Mouse (Mus musculus) midbrain, embryonic 14.5 days (tissue): Measurements from ENCODE around the gene Nup133. TPM values are rescaled to one million over a fixed set of nuclear protein-coding genes. Genes with fewer than 3 reads are reported as not detected.

ENCODE experiments used
- ATAC-seq: fragments of 200-750 bp; cut with Nextera tagmentation; 2 replicates; pipeline ENCODE4 v1.8.0; 2017; ENCODE audit warnings: moderate number of reproducible peaks, moderate library complexity; ENCODE audit not compliant: low FRiP score, low TSS enrichment
- DNase-seq: peaks from one replicate; pipeline ENCODE4 v3.0.0-alpha.2; 2015
- H3K27ac ChIP-seq: fragments of 300-500 bp; sonication (generic); replicated peaks from 2 replicates; pipeline ENCODE4 v1.5.1; 2014; ENCODE audit warnings: mild to moderate bottlenecking, low read depth, low read length, moderate library complexity
- H3K27me3 ChIP-seq: fragments of 300-500 bp; sonication (generic); 2 replicates; pipeline ENCODE4 v1.6.1; 2014; ENCODE audit warnings: low read length, control low read depth, mixed read lengths; ENCODE audit not compliant: control insufficient read depth, insufficient read depth
- H3K36me3 ChIP-seq: fragments of 300-500 bp; sonication (generic); 2 replicates; pipeline ENCODE4 v1.6.1; 2014; ENCODE audit warnings: low read length, control low read depth; ENCODE audit not compliant: control insufficient read depth, insufficient read depth
- H3K4me1 ChIP-seq: fragments of 300-500 bp; sonication (generic); 2 replicates; pipeline ENCODE4 v1.6.1; 2014; ENCODE audit warnings: mild to moderate bottlenecking, antibody characterized with exemption, low read length, control low read depth; ENCODE audit not compliant: control insufficient read depth, insufficient read depth
- H3K4me2 ChIP-seq: fragments of 300-500 bp; sonication (generic); 2 replicates; pipeline ENCODE4 v1.6.1; 2014; ENCODE audit warnings: mild to moderate bottlenecking, low read length, moderate library complexity
- H3K4me3 ChIP-seq: fragments of 300-500 bp; sonication (generic); replicated peaks from 2 replicates; pipeline ENCODE4 v1.5.1; 2014; ENCODE audit warnings: low read depth, low read length
- H3K9ac ChIP-seq: fragments of 300-500 bp; sonication (generic); replicated peaks from 2 replicates; pipeline ENCODE4 v1.6.1; 2014; ENCODE audit warnings: mild to moderate bottlenecking, low read length, moderate library complexity
- H3K9me3 ChIP-seq: fragments of 300-500 bp; sonication (generic); 2 replicates; pipeline ENCODE4 v1.6.1; 2016; ENCODE audit warnings: low read length, control low read depth, mixed read lengths; ENCODE audit not compliant: control insufficient read depth
- WGBS: fragments of 180-500 bp; shearing (Covaris S2); extraction: QIAGEN DNeasy Blood & Tissue Kit; methylation state at CpG from one replicate; pipeline ENCODE4 v1.1.7; 2014; 5-methylcytosine and 5-hydroxymethylcytosine counted together
- polyA plus RNA-seq: library from polyadenylated mRNA; unstranded; fragments of >200 nt; fragmentation: Nextera tagmentation; extraction: Ambion mirVana; gene quantifications from 2 replicates; pipeline ENCODE4 v1.2.1, GENCODE M21; 2014

Gene Nup133
- polyA plus RNA-seq, 1 experiment from 2014 or later: 33.7 TPM

DNA sequence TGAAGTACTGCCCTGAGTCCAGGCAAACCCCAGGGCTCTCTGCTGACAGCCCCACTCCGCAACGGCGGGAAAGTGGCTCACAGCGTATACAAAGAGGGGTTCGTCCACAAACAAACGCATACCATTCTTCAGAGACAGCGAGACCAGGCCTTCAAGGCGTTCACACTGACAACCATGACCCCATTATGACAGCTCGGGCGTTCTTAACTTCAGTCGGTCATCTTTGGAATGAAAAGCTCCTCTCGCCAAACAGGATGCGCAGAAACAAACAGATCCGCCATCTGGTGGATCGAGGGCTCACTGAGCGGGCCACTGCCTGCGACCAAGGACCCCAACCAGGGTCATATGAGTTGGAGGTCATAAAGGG, 90.5 kb downstream of the Nup133 start:
- DNase-seq: no peak
- 0% methylated on average over 17 of the region's 17 CpGs for WGBS

GRCm38 (mm10) chr8:123857361-123857760, 91.7 kb downstream of the Nup133 start:
- no peak overlapping the region; the same call in 1 of the 2 replicates for H3K9ac ChIP-seq
- H3K4me1 ChIP-seq: peaks cover 6% of the 10 kb centered on the region; the same call in 1 of the 2 replicates
- no peak overlapping the region for H3K4me3 ChIP-seq
- H3K27ac ChIP-seq: no peak overlapping the region
- no peaks in the 10 kb centered on the region for H3K9me3 ChIP-seq
- 65% methylated on average over 3 of the region's 3 CpGs for WGBS
- no peaks in the 10 kb centered on the region for H3K36me3 ChIP-seq
- peak overlapping the region; percentile 85; the same call in 1 of the 2 replicates for H3K4me2 ChIP-seq
- H3K27me3 ChIP-seq: 0 out of 2 replicates have a peak, but pooled peaks cover 4% of the 10 kb centered on the region
- no peak for ATAC-seq
- DNase-seq: no peak

More for the DNA sequence above, 90.5 kb downstream of the Nup133 start:
- peak; percentile 18; the same call in 1 of the 2 replicates for ATAC-seq
- Histone ChIP-seq H3K4me2 (peak overlapping the region; percentile 85), H3K9me3 (no peaks in the 10 kb centered on the region), H3K4me3 (peak overlapping the region; percentile 78), H3K36me3 (no peaks in the 10 kb centered on the region), H3K4me1 (peaks cover 6% of the 10 kb centered on the region; the same call in 1 of the 2 replicates), H3K27ac (peak overlapping the region; percentile 83), H3K9ac (peak overlapping the region; percentile 84), H3K27me3 (0 out of 2 replicates have a peak, but pooled peaks cover 4% of the 10 kb centered on the region)

GRCm38 (mm10) chr8:123854733-123855475, 94.2 kb downstream of the Nup133 start:
- H3K9me3 ChIP-seq: no peaks in the 10 kb centered on the region

GRCm38 (mm10) chr8:123854252-123854651, 94.8 kb downstream of the Nup133 start:
- Histone ChIP-seq H3K27ac (no peak overlapping the region), H3K9ac (no peak overlapping the region), H3K4me3 (no peak overlapping the region), H3K36me3 (no peaks in the 10 kb centered on the region), H3K9me3 (no peaks in the 10 kb centered on the region), H3K4me1 (peaks cover 6% of the 10 kb centered on the region; the same call in 1 of the 2 replicates), H3K27me3 (no peaks in the 10 kb centered on the region), H3K4me2 (no peak overlapping the region)
- WGBS: 96% methylated on average over 1 of the region's 1 CpGs
- ATAC-seq (no peak), DNase-seq (no peak)

More at GRCm38 (mm10) chr8:123854733-123855475, 94.2 kb downstream of the Nup133 start:
- ATAC-seq (no peak), DNase-seq (no peak)
- H3K4me1 ChIP-seq: peaks cover 6% of the 10 kb centered on the region; the same call in 1 of the 2 replicates
- WGBS: 91% methylated on average over 9 of the region's 9 CpGs
- no peaks in the 10 kb centered on the region for H3K36me3 ChIP-seq
- no peaks in the 10 kb centered on the region for H3K27me3 ChIP-seq
- no peak overlapping the region for H3K9ac ChIP-seq
- no peak overlapping the region for H3K4me3 ChIP-seq
- no peak overlapping the region for H3K4me2 ChIP-seq
- H3K27ac ChIP-seq: no peak overlapping the region

DNA sequence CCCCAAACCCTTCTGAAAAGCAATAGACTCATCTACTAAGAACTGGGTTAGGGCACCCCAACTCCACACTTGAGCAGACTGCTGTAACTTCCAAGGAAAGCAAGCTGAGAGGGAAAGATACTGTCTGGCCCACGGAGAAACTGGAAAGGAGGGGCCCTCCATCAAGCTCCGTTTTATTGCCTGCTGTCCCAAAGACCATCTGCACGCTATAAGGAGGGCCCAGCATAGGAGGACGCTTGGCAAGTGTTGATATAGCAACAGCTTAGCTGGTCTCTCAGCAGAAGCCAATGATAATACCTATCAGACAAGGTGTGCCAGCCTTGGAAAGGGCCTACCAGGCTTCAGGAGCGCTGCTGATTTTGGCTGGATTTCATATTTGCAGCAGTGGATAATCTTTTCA, 97.5 kb downstream of the Nup133 start:
- H3K4me1 ChIP-seq: no peaks in the 10 kb centered on the region
- H3K9ac ChIP-seq: no peak overlapping the region
- no peak overlapping the region for H3K4me2 ChIP-seq
- no peaks in the 10 kb centered on the region for H3K9me3 ChIP-seq
- no peak overlapping the region for H3K4me3 ChIP-seq
- DNase-seq (no peak), ATAC-seq (no peak)
- no peaks in the 10 kb centered on the region for H3K36me3 ChIP-seq
- no peak overlapping the region for H3K27ac ChIP-seq
- H3K27me3 ChIP-seq: no peaks in the 10 kb centered on the region
- WGBS: 76% methylated on average over 5 of the region's 5 CpGs

DNA sequence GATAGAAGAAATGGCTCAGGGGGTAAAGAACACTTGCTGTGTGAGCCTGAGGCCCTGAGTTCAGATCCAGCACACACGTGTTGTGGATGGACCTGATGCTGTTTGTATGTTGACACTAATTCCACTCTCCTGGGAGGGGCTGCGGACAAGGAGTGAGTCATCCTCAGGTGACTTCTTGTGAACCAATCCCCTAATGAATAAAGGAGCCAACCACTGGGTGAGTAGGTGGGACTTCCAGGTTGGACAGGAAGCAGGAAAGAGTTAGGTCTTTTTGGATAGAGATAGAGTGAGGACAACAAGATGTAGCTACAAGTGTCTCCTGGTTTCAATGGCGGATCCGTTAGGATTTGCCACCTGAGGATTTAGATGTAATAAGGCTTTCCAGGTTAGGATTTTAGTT, 99.7 kb downstream of the Nup133 start:
- Histone ChIP-seq H3K36me3 (no peaks in the 10 kb centered on the region), H3K27me3 (no peaks in the 10 kb centered on the region)
- ATAC-seq: no peak

GRCm38 (mm10) chr8:123847546-123847945, 101.5 kb downstream of the Nup133 start:
- ATAC-seq (no peak), DNase-seq (no peak)
- WGBS: 65% methylated on average over 3 of the region's 3 CpGs
- Histone ChIP-seq H3K4me3 (no peak overlapping the region), H3K4me1 (no peaks in the 10 kb centered on the region), H3K4me2 (no peak overlapping the region), H3K9ac (no peak overlapping the region), H3K9me3 (no peaks in the 10 kb centered on the region), H3K27me3 (no peaks in the 10 kb centered on the region), H3K36me3 (no peaks in the 10 kb centered on the region), H3K27ac (no peak overlapping the region)

More for the DNA sequence above, 99.7 kb downstream of the Nup133 start:
- WGBS: 90% methylated on average over 4 of the region's 4 CpGs
- no peak overlapping the region for H3K4me2 ChIP-seq
- no peak overlapping the region for H3K9ac ChIP-seq
- H3K9me3 ChIP-seq: no peaks in the 10 kb centered on the region
- H3K4me3 ChIP-seq: no peak overlapping the region
- H3K27ac ChIP-seq: no peak overlapping the region
- no peaks in the 10 kb centered on the region for H3K4me1 ChIP-seq
- DNase-seq: no peak
